Mouse (Mus musculus) hindbrain, embryonic 15.5 days (tissue): ENCODE data around the gene Ptprn2. TPM values are rescaled to one million over a fixed set of nuclear protein-coding genes. Genes with fewer than 3 reads are reported as not detected.
A peak's percentile ranks its signal among the peaks of the same experiment; 100 is the strongest.

ENCODE experiments used
- ATAC-seq: fragments of 200-750 bp; cut with Nextera tagmentation; 2 replicates; pipeline ENCODE4 v1.8.0; 2017; ENCODE audit warnings: low read depth, moderate number of reproducible peaks, moderate TSS enrichment; ENCODE audit not compliant: low FRiP score
- H3K27ac ChIP-seq: fragments of 300-500 bp; sonication (generic); replicated peaks from 2 replicates; pipeline ENCODE4 v1.5.1; 2015; ENCODE audit warnings: mild to moderate bottlenecking, inconsistent platforms
- H3K27me3 ChIP-seq: fragments of 300-500 bp; sonication (generic); 2 replicates; pipeline ENCODE4 v1.6.1; 2015; ENCODE audit warnings: control low read depth, inconsistent platforms
- H3K36me3 ChIP-seq: fragments of 300-500 bp; sonication (generic); 2 replicates; pipeline ENCODE4 v1.6.1; 2015; ENCODE audit warnings: control low read depth, inconsistent platforms
- H3K4me1 ChIP-seq: fragments of 300-500 bp; sonication (generic); replicated peaks from 2 replicates; pipeline ENCODE4 v1.6.1; 2015; ENCODE audit warnings: control low read depth, inconsistent platforms
- H3K4me2 ChIP-seq: fragments of 300-500 bp; sonication (generic); 2 replicates; pipeline ENCODE4 v1.6.1; 2015; ENCODE audit warnings: moderate library complexity, mild to moderate bottlenecking, inconsistent platforms
- H3K4me3 ChIP-seq: fragments of 300-500 bp; sonication (generic); 2 replicates; pipeline ENCODE4 v1.5.1; 2015; ENCODE audit warnings: mild to moderate bottlenecking, inconsistent platforms
- H3K9ac ChIP-seq: fragments of 300-500 bp; sonication (generic); 2 replicates; pipeline ENCODE4 v1.6.1; 2015; ENCODE audit warnings: inconsistent platforms
- H3K9me3 ChIP-seq: fragments of 300-500 bp; sonication (generic); 2 replicates; pipeline ENCODE4 v1.6.1; 2016; ENCODE audit warnings: control low read depth, inconsistent platforms
- WGBS: fragments of 180-500 bp; shearing (Covaris S2); methylation state at CpG from one replicate; pipeline ENCODE4 v1.1.7; 2015; 5-methylcytosine and 5-hydroxymethylcytosine counted together
- polyA plus RNA-seq: library from polyadenylated mRNA; unstranded; fragments of >200 nt; fragmentation: Nextera tagmentation; extraction: Ambion mirVana; gene quantifications from 2 replicates; pipeline ENCODE4 v1.2.1, GENCODE M21; 2015

The Ptprn2 gene
- polyA plus RNA-seq, 1 experiment from 2014 or later, result 14.7 TPM

DNA sequence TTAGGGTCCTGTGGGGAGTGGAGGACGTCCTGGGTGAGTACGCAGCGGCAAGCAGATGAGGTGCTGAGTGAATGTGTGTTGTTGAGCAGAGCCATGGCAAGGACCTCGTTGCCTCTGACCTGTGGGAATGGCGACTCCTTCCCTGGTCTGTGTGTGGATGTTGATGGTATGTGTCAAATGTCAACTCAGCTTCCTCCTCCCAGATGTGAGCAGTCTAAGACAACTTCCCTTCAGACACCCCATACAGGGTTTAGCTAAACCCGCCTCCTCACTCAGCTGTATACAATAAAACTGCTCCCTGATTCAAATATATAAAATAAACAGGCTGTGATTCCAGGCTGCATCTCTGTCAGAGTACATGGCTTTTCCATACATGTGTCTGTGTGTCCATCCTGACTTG lies 491.5 kb downstream of the Ptprn2 start:
- no peak overlapping the region for H3K27ac ChIP-seq
- no peaks in the 10 kb centered on the region for H3K9me3 ChIP-seq
- WGBS, result 85% methylated on average over 6 of the region's 6 CpGs
- no peak for ATAC-seq
- H3K27me3 ChIP-seq, result no peaks in the 10 kb centered on the region
- no peaks in the 10 kb centered on the region for H3K36me3 ChIP-seq
- no peak overlapping the region for H3K4me3 ChIP-seq
- no peak overlapping the region for H3K4me2 ChIP-seq
- no peaks in the 10 kb centered on the region; the same call in 1 of the 2 replicates for H3K4me1 ChIP-seq
- H3K9ac ChIP-seq, result no peak overlapping the region

DNA sequence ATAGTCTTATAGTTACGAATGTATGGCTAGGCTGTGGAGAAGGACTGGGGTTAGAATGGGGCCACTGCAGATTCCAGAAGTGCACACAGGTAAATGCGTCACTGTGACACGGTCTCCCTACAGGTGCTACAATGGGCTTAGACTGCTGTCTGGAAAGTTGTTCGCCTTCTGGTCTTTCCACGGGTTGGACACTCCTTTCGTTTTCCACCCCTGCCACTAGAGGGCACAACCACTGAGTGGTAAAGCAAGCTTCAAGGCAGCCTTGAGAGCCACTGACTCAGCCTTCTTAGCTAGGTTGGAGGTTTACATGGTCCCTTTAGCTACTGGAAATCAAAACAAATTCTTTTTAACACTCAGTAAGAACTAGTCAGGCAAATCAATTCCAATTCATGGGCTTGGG lies 492.7 kb downstream of the Ptprn2 start:
- no peak overlapping the region for H3K4me2 ChIP-seq
- no peaks in the 10 kb centered on the region for H3K9me3 ChIP-seq
- H3K36me3 ChIP-seq, result no peaks in the 10 kb centered on the region
- WGBS, result 89% methylated on average over 6 of the region's 6 CpGs
- ATAC-seq, result no peak
- H3K9ac ChIP-seq, result no peak overlapping the region
- H3K4me3 ChIP-seq, result no peak overlapping the region
- H3K4me1 ChIP-seq, result no peaks in the 10 kb centered on the region
- H3K27me3 ChIP-seq, result no peaks in the 10 kb centered on the region
- H3K27ac ChIP-seq, result no peak overlapping the region

GRCm38 (mm10) chr12:116981315-116981714 lies 495.8 kb downstream of the Ptprn2 start:
- WGBS, result 87% methylated on average over 1 of the region's 1 CpGs

DNA sequence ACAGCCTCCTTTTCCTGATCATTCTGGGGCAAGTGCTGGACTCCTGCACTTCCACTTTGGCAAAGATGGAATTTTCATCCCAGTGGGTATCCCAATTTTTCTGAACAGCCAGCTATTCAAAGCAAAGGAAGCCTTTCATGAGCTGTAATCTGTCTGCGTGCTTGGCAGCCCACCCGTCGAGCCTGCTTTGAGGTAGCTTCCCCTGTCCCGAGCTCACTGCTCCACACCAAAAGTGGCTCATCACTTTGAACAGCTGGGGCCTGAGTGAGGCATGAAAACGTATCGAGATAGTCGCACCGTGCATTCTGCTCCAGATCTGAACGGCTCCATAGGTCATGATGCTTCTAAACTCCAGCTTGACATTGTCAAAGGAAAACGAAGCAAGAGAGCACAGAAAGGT lies 503.6 kb downstream of the Ptprn2 start:
- Histone ChIP-seq H3K4me1 (no peaks in the 10 kb centered on the region), H3K27me3 (no peaks in the 10 kb centered on the region), H3K27ac (no peak overlapping the region), H3K36me3 (no peaks in the 10 kb centered on the region), H3K4me2 (no peak overlapping the region), H3K9me3 (no peaks in the 10 kb centered on the region), H3K4me3 (no peak overlapping the region), H3K9ac (no peak overlapping the region)
- no peak for ATAC-seq
- WGBS, result 26% methylated on average over 10 of the region's 10 CpGs

More at GRCm38 (mm10) chr12:116981315-116981714, 495.8 kb downstream of the Ptprn2 start:
- H3K36me3 ChIP-seq, result no peaks in the 10 kb centered on the region
- H3K27me3 ChIP-seq, result no peaks in the 10 kb centered on the region
- no peaks in the 10 kb centered on the region for H3K9me3 ChIP-seq
- no peak overlapping the region for H3K4me3 ChIP-seq
- H3K4me2 ChIP-seq, result no peak overlapping the region
- no peak for ATAC-seq
- no peak overlapping the region for H3K9ac ChIP-seq
- no peak overlapping the region for H3K27ac ChIP-seq
- H3K4me1 ChIP-seq, result no peaks in the 10 kb centered on the region

- 85% methylated on average over 2 of the region's 2 CpGs for WGBS
- Histone ChIP-seq H3K27me3 (no peaks in the 10 kb centered on the region), H3K9ac (no peak overlapping the region), H3K9me3 (no peaks in the 10 kb centered on the region), H3K4me3 (no peak overlapping the region), H3K36me3 (no peaks in the 10 kb centered on the region), H3K4me2 (no peak overlapping the region), H3K27ac (no peak overlapping the region), H3K4me1 (peaks cover 14% of the 10 kb centered on the region)
- ATAC-seq, result no peak
These were observed 516.1 kb downstream of the Ptprn2 start for GRCm38 (mm10) chr12:117001546-117002148.

DNA sequence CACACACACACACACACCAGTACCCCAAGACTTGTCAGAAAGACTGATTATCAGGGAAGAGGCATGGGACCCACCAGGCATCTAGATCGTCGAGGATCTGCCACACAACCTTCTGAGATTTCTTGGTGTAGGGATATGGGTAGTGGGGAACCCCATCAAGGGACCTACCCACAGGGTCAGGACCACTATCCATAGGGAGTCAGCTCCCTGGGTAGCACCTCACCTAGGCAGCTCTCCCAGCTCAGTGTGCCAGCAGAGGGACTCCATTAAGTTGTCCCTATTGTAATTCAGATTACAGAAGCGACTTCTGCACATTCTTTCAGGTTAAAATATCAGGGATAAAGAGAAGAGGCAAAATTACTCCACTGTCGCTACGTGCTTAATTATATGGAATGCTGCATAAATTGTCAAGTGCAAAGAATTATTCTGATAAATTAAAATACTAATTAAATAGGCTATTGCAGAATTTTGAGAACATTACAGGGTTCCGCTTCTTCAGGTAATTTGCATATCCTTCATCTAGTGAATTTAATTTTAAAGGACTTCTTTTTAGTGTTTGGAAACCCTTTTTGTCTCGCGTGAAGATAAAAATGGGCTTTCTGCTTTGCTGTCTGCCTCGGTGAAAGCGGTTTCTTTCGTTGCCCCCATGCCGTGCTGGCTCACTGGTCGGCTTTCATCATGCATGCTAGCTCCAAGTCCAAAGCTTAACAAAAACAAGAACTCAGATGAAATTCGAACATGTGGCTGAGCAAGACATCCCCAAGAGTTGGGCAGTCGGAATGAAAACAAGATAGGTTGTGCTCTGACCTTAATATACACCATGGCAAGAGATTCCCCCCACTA lies 531.5 kb downstream of the Ptprn2 start:
- Histone ChIP-seq H3K27me3 (no peaks in the 10 kb centered on the region), H3K9me3 (no peaks in the 10 kb centered on the region), H3K4me1 (peaks cover 16% of the 10 kb centered on the region), H3K36me3 (no peaks in the 10 kb centered on the region), H3K4me2 (no peak overlapping the region), H3K9ac (no peak overlapping the region), H3K4me3 (no peak overlapping the region), H3K27ac (peak overlapping the region; percentile 65)
- 42% methylated on average over 15 of the region's 15 CpGs for WGBS
- peak; percentile 46; the same call in 1 of the 2 replicates for ATAC-seq

- Histone ChIP-seq H3K9ac (no peak overlapping the region), H3K4me2 (no peak overlapping the region), H3K4me1 (peaks cover 18% of the 10 kb centered on the region), H3K9me3 (no peaks in the 10 kb centered on the region), H3K27ac (peak overlapping the region; percentile 55; the same call in 1 of the 2 replicates), H3K36me3 (no peaks in the 10 kb centered on the region), H3K4me3 (no peak overlapping the region), H3K27me3 (no peaks in the 10 kb centered on the region)
- WGBS, result 20% methylated on average over 2 of the region's 2 CpGs
- no peak for ATAC-seq
These were observed 532.4 kb downstream of the Ptprn2 start for GRCm38 (mm10) chr12:117017912-117018311.

DNA sequence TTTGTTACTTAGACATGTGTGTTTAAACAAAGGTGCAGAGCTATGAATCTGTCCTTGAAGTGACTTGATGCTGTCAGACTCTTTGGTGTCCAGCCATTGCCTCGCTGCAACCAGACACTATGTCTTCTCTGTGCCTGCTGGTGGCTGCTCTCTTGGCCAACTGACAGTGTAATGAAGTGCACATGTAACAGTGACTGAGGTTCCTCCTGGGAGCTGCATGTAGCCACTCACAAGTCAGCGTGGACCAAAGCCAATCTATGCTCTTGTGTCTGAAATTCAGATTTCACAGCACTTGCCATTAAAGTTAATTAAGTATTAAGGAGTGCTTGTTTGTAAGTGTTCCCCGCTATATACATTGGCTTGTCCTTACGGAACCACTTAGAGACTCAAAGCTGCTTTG lies 537.7 kb downstream of the Ptprn2 start:
- Histone ChIP-seq H3K36me3 (no peaks in the 10 kb centered on the region), H3K27ac (no peak overlapping the region), H3K4me1 (peaks cover 15% of the 10 kb centered on the region), H3K27me3 (no peaks in the 10 kb centered on the region), H3K4me2 (no peak overlapping the region), H3K4me3 (no peak overlapping the region), H3K9ac (no peak overlapping the region), H3K9me3 (no peaks in the 10 kb centered on the region)
- 66% methylated on average over 4 of the region's 4 CpGs for WGBS
- no peak for ATAC-seq

DNA sequence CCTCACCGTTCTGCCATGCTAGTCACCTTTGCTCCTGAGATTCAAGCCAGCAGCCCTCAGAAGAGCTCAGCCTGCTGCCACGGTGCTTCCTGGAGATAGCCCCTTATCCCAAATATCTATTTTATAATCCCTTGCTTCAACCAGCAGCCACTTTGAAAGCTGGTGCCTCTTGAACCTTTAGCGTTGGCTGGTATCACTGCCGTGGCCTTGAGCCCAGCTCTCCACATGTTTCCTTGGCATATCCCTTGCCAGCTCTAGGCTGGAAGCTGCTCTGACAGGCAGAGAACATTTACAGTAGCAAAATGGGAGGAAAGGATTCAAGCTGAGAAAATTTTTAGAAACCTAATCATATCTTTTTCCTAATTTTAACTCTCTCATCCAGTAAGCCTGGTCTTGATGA lies 539.4 kb downstream of the Ptprn2 start:
- Histone ChIP-seq H3K27ac (no peak overlapping the region), H3K4me2 (no peak overlapping the region), H3K4me1 (peaks cover 26% of the 10 kb centered on the region), H3K4me3 (no peak overlapping the region), H3K27me3 (no peaks in the 10 kb centered on the region), H3K9ac (no peak overlapping the region), H3K9me3 (no peaks in the 10 kb centered on the region), H3K36me3 (no peaks in the 10 kb centered on the region)
- no peak for ATAC-seq
- 74% methylated on average over 4 of the region's 4 CpGs for WGBS

- Histone ChIP-seq H3K4me1 (peaks cover 26% of the 10 kb centered on the region), H3K36me3 (no peaks in the 10 kb centered on the region), H3K9me3 (no peaks in the 10 kb centered on the region), H3K4me3 (no peak overlapping the region), H3K4me2 (no peak overlapping the region), H3K27ac (no peak overlapping the region), H3K9ac (no peak overlapping the region), H3K27me3 (no peaks in the 10 kb centered on the region)
- ATAC-seq, result no peak
These were observed 540.2 kb downstream of the Ptprn2 start for GRCm38 (mm10) chr12:117025676-117026075.

DNA sequence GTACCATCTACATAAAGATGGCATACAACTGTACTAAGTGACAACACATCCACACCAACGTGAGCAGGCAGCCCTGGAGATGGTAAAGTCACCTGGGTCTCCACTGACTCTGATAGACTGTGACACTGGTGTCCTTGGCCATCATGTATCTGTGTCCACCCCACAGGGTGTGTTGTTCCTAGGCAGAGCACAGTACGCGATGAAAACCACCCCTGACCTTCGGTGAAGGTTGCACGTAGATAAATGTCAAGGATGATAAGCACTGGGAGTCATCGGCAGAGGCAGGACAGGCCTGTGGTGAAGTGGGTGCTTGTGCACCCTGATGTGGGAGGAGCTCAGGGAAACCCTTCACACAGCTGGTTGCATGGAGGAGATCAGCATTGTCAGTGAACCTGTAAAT lies 541.8 kb downstream of the Ptprn2 start:
- 88% methylated on average over 6 of the region's 6 CpGs for WGBS
- H3K9me3 ChIP-seq, result no peaks in the 10 kb centered on the region
- H3K27ac ChIP-seq, result no peak overlapping the region
- H3K4me3 ChIP-seq, result no peak overlapping the region
- H3K27me3 ChIP-seq, result no peaks in the 10 kb centered on the region
- H3K9ac ChIP-seq, result no peak overlapping the region
- H3K4me2 ChIP-seq, result no peak overlapping the region
- H3K4me1 ChIP-seq, result peaks cover 23% of the 10 kb centered on the region
- no peaks in the 10 kb centered on the region for H3K36me3 ChIP-seq
- ATAC-seq, result no peak

DNA sequence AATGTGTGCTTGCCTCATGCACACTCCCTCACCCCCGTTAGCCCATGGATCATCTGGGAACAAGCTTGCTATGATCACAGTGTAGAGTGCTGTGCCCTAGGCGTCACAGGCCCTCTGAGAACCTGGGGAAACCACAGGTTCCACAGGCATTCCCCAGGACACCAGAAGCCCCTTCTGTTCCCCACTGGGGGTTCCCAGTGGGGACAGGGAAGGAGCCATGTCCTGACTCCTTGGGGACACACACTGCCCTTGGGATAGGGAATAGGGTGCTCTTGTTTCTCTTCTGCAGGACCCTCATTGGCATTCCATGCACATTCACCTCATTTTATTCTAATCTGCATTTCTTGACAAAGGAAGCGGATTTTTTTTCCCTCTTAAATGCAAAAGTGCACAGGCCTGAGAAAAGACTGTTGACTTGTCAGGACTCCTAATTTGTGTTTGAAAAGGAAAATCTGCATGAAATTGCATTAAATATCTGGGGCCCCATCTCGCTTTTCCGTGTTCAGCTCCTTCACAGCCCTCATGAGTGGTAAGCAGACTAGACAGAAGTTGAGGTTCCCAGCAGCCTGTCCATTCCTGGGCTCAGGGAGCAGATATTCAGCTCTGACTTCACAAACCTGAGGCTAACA lies 542.9 kb downstream of the Ptprn2 start:
- ATAC-seq, result no peak
- Histone ChIP-seq H3K9me3 (no peaks in the 10 kb centered on the region), H3K4me2 (no peak overlapping the region), H3K4me1 (peaks cover 27% of the 10 kb centered on the region), H3K9ac (no peak overlapping the region), H3K27me3 (no peaks in the 10 kb centered on the region), H3K36me3 (no peaks in the 10 kb centered on the region), H3K27ac (peak overlapping the region; percentile 73), H3K4me3 (no peak overlapping the region)
- WGBS, result 34% methylated on average over 5 of the region's 5 CpGs
